Mouse (Mus musculus): Measurements from ENCODE around the gene Dkk3.

DNA sequence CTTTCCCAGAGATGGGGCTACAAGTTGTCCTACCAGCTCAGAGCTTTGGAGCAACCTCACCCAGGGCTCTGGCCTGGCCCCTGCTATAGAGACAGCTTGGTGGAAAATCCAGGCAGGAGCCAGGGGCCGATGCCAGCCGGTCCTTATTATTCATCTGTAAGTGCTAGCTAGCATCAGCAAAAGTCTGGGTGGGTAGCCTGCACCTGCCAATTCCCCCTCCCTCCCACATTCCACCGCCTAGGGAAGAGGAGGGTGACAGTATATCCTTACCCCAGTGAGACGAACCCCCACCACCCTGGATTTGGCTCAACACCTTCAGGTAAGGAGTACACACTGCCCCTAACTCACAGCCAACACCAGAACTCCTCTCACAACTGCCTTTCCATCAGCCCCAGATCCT is 30.9 kb downstream of the Dkk3 start:
- no peak for TF ChIP-seq CTCF (IDR thresholded peaks at IDR 0.05; ENCODE audit: low read depth, low read length)
- no peak for TF ChIP-seq POLR2A (IDR thresholded peaks at IDR 0.05; ENCODE audit: extremely low read depth, insufficient read depth, low read length)

All from liver, adult 2 months (tissue).